Mouse (Mus musculus) bone marrow macrophage, adult 2 months (primary cell): ENCODE data around the gene Nat8. TPM values are rescaled to one million over a fixed set of nuclear protein-coding genes. Genes with fewer than 3 reads are reported as not detected.
"Not testable (repeated sequence)": the region's sequence is repeated elsewhere in the genome, so short reads cannot be mapped to it uniquely, and the experiment has no call there.

Source experiments
- H3K27ac ChIP-seq: 2 replicates; pipeline ENCODE4 v1.5.1; 2012; ENCODE audit warnings: low read depth, low read length; ENCODE audit not compliant: insufficient read depth
- H3K4me1 ChIP-seq: 2 replicates; pipeline ENCODE4 v1.6.1; 2012; ENCODE audit warnings: low read length; ENCODE audit not compliant: control insufficient read depth, insufficient read depth
- H3K4me3 ChIP-seq: 2 replicates; pipeline ENCODE4 v1.5.1; 2012; ENCODE audit warnings: mild to moderate bottlenecking, low read length, moderate library complexity; ENCODE audit not compliant: insufficient read depth
- CTCF ChIP-seq: IDR thresholded peaks from 2 replicates; pipeline ENCODE4 v1.5.1; 2012; ENCODE audit warnings: low read depth, mild to moderate bottlenecking, low read length, moderate library complexity
- POLR2A ChIP-seq: IDR thresholded peaks from 2 replicates; pipeline ENCODE4 v1.6.1; 2012; ENCODE audit warnings: mild to moderate bottlenecking, low read depth, low read length, borderline replicate concordance
- polyA plus RNA-seq: library from polyadenylated mRNA; stranded (reverse); fragments of >200 nt; gene quantifications from 2 replicates; pipeline ENCODE4 v1.2.4, GENCODE M21; 2012; ENCODE audit not compliant: missing spikeins, insufficient read depth, insufficient read length

Gene Nat8
- polyA plus RNA-seq, 1 experiment = not detected

DNA sequence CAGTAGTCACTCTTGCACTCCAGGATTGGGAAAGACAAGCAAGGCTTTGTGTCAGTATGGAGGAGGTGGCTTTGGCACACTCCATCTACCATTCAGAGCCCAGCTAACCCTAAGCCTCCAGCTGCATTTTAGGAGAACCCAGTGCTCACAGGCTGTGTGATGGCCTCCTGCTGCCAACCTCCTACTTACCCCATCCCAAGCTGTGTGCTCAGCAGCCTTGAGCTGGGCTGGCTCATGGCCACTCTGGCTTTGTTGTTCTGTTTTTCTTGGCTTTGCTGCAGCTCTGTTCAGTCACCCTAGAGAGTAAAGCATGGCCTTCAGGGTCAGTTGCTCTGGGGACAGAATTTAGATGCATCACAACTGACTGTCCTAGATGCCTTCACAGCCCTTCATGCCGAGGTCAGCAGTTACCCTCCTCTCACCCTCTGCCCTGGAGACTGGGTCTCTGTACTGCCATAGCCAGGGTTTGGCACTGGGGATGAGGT, 24.4 kb upstream of the Nat8 start:
- Histone ChIP-seq H3K4me3 (no peak overlapping the region), H3K4me1 (peaks cover 7% of the 10 kb centered on the region), H3K27ac (no peak overlapping the region)
- no peak for TF ChIP-seq POLR2A
- no peak for TF ChIP-seq CTCF

DNA sequence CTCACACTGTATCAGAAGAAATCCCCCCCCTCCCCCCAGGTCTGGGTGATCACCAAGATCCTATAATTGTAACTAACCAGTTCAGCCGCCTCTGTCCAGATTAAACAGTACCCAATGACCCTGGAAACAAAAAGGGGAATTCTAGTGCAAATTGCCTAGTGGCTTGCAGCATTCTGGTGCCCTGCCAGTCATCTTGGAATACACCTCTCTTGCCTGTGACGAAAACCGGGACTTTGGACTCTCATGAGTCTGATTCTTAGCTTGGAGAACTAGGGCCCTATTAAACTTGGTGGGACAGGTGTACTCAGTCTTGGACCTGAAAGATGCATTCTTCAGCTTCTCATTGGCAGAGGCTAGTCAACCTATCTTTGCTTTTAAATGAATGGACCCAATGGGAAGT, 21.6 kb upstream of the Nat8 start:
- H3K4me3 ChIP-seq = no peak overlapping the region
- TF ChIP-seq CTCF (no peak), POLR2A (no peak)
- H3K4me1 ChIP-seq = no peaks in the 10 kb centered on the region
- no peak overlapping the region for H3K27ac ChIP-seq

DNA sequence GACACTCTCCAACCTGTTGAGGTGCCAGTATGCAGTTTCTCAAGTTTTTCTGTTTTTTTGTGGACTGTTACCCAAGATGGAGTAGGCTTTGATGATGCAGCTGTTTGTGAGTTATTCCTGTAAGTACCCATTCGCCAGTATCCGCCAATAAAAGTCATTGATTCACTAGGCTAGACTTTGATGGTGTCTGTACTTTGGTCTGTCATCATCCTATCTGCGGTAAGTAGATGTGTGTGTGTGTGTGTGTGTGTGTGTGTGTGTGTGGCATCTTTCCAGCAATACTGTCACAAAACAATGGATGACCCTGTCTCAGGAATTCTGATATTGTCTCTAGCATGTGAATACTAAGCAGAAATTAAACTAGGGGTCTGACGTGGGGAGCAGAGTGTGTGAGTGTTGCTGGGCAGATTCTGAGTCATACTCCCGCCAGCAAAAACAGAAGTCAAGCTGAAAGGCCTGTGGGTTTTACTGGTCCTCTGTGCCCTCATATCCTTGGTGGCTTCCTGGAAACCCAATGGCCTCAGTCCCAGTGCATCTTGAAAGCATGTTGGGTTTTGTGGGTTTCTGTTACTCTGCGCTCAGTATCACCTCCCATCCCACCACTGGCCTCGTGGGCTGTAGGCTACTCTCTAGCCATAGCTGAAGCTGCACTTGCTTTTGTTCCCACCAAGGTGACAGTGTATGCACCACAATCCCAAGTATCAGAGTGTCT, 19.3 kb upstream of the Nat8 start:
- Histone ChIP-seq H3K4me3 (no peak overlapping the region), H3K27ac (no peak overlapping the region), H3K4me1 (no peaks in the 10 kb centered on the region)
- TF ChIP-seq CTCF = no peak
- TF ChIP-seq POLR2A = no peak

DNA sequence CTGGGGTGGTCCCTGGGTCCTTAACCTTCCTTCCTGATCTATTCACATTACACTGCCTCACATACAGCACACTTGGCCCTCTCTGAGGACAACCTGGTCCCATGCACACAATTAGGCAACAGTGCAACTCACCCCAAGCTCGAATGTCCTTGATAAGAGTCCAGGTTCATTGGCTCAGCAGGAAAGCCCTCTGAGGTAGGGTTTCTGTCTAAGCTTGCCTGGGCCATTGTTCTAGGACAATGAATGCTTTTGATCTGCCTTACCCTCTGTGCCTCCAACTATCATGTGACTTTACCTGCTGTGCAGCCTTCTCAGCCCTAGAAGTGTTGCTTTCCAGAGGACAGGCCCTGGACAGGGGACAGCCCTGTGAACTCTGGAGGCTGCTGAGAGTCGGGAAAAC, 17.4 kb upstream of the Nat8 start:
- Histone ChIP-seq H3K4me1 (no peaks in the 10 kb centered on the region), H3K27ac (no peak overlapping the region), H3K4me3 (no peak overlapping the region)
- TF ChIP-seq POLR2A (no peak), CTCF (no peak)

DNA sequence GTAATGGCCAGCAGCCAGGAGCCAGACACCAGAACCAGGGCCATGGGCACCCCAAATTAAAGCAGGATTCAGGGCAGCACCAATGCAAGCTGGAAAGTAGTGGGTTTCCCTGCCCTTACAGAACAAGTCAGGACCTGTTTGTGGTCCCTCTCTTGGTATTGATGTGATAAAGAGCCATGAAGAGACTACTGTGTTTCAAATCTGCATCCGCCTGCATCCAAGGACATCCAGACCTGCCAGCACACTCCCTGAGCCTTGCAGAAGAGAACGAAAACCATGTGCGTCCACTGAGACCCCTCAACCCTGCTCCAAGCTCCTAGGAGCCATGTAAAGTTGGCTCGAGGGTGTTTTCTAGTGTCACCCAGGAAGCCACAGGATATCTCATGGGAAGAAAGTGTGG, 16.3 kb upstream of the Nat8 start:
- no peak overlapping the region for H3K27ac ChIP-seq
- no peaks in the 10 kb centered on the region for H3K4me1 ChIP-seq
- no peak overlapping the region for H3K4me3 ChIP-seq
- TF ChIP-seq POLR2A (no peak), CTCF (no peak)

DNA sequence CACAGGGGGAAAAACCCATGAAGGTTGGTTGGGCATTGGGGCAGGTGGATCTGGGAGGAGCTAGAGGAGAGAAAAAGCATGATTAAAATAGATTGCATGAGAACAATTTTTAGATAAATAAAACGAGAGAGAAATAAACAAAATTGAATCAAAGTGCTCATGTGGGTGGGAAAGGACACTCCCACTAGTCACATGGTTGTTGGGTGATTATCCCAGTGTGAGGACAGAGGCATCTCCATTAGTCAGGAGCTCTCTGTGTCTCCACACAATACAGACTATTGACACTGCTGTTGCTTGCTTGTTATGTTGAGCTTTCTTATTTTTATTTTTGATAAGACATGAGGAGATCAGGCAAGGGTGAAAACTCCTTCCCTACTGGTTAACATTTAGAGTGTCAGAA, 15.0 kb upstream of the Nat8 start:
- no peak overlapping the region for H3K27ac ChIP-seq
- H3K4me1 ChIP-seq = no peaks in the 10 kb centered on the region
- TF ChIP-seq POLR2A (no peak), CTCF (no peak)
- H3K4me3 ChIP-seq = no peak overlapping the region

DNA sequence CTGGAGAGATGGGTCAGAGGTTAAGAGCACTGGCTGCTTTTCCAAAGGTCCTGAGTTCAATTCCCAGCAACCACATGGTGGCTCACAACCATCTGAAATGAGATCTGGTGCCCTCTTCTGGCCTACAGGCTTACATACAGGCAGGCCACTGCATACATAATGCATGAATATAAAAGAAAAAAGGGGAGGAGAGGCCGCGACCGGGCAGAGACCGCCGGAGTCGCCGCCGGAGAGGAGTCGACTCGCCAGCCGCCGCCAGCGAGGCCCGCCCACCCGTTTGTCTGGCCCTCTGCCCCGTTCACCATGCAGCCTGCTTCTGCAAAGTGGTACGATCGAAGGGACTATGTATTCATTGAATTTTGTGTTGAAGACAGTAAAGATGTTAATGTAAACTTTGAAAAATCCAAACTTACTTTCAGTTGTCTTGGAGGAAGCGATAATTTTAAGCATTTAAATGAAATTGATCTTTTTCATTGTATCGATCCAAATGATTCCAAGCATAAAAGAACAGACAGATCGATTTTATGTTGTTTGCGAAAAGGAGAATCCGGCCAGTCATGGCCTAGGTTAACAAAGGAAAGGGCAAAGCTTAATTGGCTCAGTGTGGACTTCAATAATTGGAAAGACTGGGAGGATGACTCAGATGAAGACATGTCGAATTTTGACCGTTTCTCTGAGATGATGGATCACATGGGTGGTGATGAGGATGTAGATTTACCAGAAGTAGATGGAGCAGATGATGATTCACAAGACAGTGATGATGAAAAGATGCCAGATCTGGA, 12.0 kb upstream of the Nat8 start:
- H3K4me1 ChIP-seq, H3K4me3 ChIP-seq, H3K27ac ChIP-seq: not testable (repeated sequence)

DNA sequence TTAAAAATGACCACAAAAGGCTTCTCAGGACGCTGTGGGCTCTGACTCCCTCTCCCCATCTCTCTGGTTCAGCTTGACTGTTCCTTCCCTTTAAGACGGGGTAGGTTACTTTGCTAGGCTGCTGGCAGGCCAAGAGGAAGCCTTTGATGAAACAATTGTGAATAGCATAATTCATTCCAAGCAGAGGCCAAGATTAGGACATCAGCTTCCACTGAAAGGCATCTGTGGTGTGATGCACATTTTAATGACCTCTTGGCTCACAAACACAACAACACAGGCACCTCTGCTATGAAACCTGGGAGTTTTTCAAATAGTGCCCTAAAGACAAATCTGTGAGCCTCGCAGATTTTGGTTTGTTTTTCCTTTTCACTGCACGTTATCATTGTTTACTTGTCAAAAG, 8.1 kb upstream of the Nat8 start:
- TF ChIP-seq CTCF (no peak), POLR2A (no peak)
- Histone ChIP-seq H3K4me3 (no peak overlapping the region), H3K4me1 (no peaks in the 10 kb centered on the region), H3K27ac (no peak overlapping the region)

DNA sequence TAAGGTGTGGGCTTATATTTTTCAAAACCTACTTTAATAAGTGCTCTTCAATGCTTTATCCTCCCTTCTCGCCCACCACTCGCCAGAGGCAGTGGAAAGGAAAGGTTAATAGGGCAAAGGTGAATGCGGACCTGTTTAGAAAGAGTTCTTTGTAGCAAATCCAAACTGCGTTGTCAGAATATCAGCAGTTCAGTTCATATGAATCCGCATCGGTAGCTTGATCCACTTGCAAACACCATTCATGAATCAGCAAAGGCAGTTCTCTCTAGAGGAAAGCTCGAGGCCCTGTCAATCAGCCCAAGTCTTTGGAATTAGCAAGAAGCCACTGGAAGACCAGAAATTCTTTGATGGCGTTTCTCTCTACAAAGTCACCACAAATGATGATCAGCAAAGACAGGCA, 6.8 kb upstream of the Nat8 start:
- Histone ChIP-seq H3K4me1 (no peaks in the 10 kb centered on the region), H3K4me3 (no peak overlapping the region), H3K27ac (no peak overlapping the region)
- TF ChIP-seq CTCF (no peak), POLR2A (no peak)

DNA sequence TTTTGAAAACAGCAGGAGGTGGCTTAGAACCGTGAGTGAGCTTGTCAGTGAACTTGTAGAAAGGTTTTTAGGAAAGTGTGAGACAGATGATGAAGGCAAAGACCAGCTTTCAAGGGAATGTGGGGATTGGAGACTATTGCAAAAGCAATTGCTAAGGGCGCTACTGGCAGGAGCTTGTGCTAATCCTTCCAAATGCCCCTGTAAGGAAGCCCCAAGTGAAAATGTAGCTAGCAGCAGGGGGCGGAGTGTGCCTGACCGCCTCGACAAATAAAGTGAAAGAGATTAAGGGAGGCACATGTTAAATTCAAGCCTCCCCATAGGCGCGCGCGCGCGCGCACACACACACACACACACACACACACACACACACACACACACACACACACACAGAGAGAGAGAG, 5.4 kb upstream of the Nat8 start:
- H3K4me3 ChIP-seq, H3K4me1 ChIP-seq, H3K27ac ChIP-seq: not testable (repeated sequence)

DNA sequence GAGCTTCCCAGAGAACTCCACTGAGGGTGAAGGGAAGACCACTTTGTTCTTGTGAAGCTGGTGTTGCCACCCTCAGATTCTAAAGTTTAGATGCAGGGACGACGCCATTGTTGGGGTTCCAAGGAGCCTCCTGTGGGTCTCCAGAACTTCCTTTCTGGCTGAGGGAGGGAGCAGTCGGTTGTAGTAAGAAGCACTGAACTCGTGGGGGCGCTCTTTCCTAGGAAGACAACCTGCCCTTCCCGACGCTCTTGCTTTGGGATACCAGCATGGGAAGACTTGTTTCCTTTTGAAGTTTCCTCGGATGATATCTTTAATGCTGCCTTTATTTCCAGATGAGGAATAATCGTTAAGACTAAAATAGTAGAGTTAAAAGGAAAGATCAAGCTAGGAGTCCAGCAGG, 4.9 kb upstream of the Nat8 start:
- H3K4me3 ChIP-seq, H3K4me1 ChIP-seq, H3K27ac ChIP-seq: not testable (repeated sequence)

DNA sequence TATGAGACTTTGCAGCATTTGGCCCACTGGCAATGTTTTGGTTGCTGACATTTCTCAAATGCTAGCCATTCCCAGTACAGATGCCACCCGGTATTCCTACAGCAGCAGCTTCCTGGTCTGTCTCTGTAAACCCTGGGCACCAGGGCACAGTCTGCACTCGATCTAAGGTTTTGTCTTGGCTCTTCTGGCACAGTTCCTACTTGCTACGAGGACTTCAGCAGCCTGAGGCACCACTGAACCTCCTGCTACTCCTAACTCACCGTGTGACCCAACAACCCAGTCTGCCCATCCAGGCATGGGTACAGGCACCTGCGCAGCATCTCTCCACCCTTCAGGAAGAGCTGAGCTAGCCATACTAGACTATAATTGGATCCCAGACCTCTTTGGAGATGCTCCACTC, 4.2 kb upstream of the Nat8 start:
- H3K27ac ChIP-seq, H3K4me3 ChIP-seq, H3K4me1 ChIP-seq: not testable (repeated sequence)

DNA sequence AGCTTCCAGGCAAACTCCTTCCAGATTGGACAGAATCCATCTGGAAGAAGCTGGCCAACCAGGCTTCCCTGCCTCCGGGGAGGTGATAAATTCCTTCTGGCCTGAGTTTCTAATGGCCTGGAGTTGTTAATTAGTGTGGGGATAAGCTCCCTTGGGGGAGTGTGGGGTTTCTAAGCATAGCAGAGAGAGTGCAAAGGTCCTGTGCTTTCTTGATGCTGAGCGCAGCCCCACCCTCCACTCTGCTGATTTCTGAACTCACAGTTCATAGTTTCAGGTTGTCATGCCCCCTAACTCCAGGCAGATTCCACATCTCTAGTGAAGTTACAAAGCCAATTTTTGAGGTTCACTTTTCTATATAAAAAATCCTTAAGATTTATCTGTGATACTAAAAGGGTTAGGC, 3.2 kb upstream of the Nat8 start:
- not testable (repeated sequence) for H3K4me3 ChIP-seq, H3K27ac ChIP-seq, H3K4me1 ChIP-seq

DNA sequence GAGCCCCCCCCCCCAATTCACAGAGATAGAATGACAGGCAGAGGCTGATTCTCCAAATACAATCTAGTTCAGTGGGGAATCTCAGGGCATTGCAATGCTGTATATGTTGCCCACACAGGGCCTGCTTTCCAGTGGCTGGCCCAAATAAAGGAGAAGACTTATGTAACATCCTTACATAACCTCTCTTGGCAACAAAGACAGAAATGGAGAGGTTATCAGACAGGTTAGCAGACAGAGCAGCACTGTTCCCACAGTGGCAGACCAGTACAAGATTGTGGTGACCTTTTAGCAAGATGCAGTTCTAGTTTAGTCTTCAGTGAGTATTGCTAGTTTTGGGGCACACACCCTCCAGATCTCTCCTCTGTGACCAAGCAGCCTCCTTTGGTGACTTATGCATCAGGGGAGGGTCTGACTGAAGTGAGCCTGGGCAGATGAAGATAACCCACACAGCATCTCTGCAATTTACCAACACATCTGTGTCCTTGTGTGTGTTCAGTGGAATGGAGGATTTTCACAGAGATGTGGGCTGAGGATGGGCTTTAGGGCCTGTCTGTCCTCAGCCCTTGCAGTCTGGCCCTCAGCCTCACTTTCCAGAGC, 2.7 kb upstream of the Nat8 start:
- H3K27ac ChIP-seq, H3K4me1 ChIP-seq, H3K4me3 ChIP-seq: not testable (repeated sequence)
